Mouse (Mus musculus) ovary, postnatal 10 days (tissue): ENCODE measurements around the gene Ppfia1.

Experiments used
- DNase-seq: peaks from one replicate; pipeline ENCODE4 v3.0.0; 2022; ENCODE audit warnings: low spot score

Gene Ppfia1

DNA sequence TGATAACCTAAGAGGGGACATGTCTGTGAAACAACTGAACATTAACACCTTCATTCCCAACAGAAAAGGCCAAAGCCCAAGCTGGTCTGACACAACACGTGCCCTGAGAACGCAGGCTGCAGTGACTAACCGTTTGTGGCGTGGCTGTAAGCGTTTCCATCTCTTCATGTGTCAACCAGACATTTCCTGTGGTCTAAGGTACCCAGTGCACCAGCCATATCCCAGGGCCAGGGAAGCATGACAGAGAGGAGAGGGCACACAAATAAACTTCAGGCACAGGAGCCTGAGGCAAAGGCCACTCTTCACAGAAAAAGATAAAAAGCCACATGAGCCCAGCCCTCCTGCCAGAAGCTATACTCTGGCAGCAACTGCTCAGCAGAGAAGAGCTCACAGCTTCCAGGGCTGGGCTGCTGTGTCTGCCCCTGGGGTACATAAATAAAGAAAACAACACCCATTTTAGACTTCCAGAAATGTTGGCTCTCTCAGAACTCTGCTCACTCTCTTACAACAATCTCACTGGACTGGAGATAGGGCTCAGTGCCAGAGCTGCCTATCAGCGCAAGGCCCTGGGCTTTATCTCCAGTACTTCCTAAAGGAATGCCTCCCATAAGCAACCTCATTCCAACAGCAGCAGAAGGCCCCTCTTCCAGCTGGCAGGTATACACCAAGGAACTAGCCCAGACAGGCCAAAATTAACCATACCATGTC, 64.3 kb downstream of the Ppfia1 start:
- DNase-seq: peak; percentile 13

DNA sequence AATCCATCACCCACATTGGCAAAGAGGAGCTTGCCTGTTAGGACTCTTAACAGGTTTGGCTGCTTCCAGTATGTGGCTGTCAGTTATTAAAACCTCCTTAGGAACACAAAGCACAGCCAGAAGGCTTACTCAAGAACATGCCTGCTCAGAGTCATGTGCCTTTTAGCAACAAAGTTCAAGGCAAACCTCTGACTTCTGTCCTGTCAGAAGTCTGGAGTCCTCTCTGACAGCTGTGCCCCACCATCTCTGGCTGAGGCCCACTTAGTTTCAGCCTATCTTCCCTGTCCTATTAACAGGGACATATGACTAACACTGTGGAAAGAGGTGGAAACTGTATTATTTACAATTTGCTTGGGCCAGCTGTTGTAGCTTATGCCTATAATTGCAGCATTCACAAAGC, 73.2 kb downstream of the Ppfia1 start:
- DNase-seq: no peak

DNA sequence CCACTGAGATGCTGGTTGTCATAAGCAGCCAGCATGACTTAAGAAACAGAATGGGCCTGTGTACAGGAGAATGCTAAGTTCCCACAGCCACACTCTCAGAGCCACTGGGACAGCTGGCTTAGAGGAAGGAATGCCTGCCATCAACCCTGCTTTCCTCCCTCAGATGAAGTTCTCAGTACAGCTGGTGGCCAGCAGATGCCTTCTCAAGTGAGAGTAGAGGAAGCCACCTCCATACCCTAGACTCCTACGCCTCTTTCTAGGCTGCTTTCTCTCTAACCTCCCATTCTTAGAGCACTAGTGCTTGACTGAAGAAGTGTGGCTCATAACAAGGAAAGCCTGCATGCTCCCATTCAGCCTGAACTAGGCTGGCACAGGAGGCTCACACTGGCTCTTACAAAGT, 74.0 kb downstream of the Ppfia1 start:
- DNase-seq: no peak

GRCm38 (mm10) chr7:144475741-144476140, 77.8 kb downstream of the Ppfia1 start:
- DNase-seq: no peak

DNA sequence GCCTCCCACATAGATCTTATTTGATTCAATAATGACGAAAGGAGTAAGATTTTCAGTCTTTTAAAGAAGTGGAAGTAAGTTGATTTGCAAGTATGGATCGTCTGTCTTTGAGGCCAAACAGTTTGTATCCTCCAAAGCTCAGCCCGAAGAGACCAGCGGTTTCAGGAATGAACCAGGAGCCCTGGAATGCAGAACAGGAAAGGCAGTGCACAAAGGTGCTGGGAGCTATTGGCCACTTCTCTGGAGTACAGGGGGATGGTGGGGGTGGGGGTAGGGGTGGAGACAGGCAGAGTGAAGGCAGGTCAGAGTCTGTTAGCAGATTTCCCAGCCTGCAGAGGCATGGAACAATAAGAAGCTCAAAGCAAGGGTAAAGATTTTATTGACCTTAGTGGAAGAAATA, 80.0 kb downstream of the Ppfia1 start:
- no peak for DNase-seq

DNA sequence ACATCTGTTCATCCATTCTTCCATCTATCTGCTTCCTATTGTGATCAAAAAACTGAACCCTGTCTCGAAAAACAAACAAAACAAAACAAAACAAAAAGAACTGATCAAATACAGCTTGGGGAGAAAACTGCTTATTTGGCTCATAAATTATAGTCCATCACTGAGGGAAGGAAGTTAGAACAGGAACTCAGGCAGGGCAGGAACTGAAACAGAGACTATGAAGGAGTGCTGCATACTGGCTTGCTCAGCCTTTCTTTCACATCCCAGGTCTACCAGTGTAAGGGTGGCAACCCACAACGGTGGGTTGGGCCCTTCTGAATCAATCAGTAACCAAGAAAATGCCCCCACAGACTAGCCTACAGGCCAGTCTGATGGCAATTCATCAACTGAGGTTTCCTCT, 82.4 kb downstream of the Ppfia1 start:
- no peak for DNase-seq

DNA sequence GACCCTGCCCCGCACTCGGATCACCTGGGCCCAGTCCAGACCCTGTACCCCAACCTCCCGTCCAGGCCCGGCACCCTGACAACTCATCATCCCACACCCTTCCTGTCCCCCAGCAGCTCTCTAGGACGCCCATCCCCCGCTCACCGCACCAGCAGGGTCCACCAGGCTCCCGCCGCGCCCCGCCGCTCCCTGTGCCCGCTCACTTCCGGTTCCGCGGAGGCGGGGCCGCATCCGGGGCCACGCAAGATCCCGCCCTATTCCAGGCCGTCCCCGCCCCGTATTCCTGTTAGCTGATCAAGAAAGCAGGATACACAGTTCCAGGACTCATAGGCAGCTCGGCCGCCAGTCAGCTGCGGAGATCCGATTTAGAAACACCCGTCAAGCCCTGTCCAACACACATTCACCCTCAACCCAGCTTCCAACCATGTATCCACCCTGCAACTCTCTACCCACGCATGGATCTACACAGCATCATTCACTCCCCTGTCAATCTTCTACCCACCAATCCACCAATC, 82.9 kb downstream of the Ppfia1 start, which contains the start of gene Cttn:
Gene Cttn (minus strand): TSS at position 465 of the 515 bp plus-strand sequence.
- peak; percentile 80 for DNase-seq

GRCm38 (mm10) chr7:144469908-144470544, 83.5 kb downstream of the Ppfia1 start:
- DNase-seq: no peak

DNA sequence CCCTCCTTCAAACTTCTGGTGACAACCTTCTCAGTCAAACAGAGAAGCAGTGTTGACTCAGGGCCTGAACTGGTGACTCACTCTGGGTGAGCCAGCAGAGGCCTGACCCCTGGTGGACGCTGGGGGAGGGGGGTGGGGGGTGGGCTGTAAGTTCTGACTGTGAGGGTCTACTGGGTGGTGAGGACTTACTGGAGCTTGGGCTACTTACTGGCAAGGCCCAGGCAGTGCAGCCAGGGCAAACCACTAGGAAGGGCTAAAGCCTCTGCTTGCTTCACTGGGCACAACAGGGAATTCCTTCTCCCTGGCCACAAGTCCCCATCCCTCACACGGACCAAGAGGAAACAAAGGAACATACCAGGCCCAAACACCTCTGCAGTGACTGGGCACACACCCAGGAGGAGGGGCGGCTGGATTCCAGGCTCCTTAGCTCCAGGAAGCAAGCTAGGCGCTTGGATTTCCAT, 84.3 kb downstream of the Ppfia1 start:
- no peak for DNase-seq

- no peak for DNase-seq
Observed at GRCm38 (mm10) chr7:144468741-144469140, 84.8 kb downstream of the Ppfia1 start.

- no peak for DNase-seq
Observed at GRCm38 (mm10) chr7:144462577-144462976, 91.0 kb downstream of the Ppfia1 start.

- DNase-seq: no peak
Observed at GRCm38 (mm10) chr7:144461246-144461902, 92.2 kb downstream of the Ppfia1 start.

GRCm38 (mm10) chr7:144458881-144459280, 94.6 kb downstream of the Ppfia1 start:
- DNase-seq: no peak

- DNase-seq: no peak
Observed at GRCm38 (mm10) chr7:144450661-144451060, 102.9 kb downstream of the Ppfia1 start.

GRCm38 (mm10) chr7:144449637-144450570, 103.6 kb downstream of the Ppfia1 start:
- DNase-seq: peak; percentile 60

- DNase-seq: no peak
Observed at GRCm38 (mm10) chr7:144448186-144448585, 105.3 kb downstream of the Ppfia1 start.

- DNase-seq: no peak
Observed at GRCm38 (mm10) chr7:144447146-144447545, 106.4 kb downstream of the Ppfia1 start.

GRCm38 (mm10) chr7:144444788-144445187, 108.7 kb downstream of the Ppfia1 start:
- no peak for DNase-seq

- DNase-seq: no peak
Observed at GRCm38 (mm10) chr7:144441976-144442375, 111.6 kb downstream of the Ppfia1 start.

GRCm38 (mm10) chr7:144441466-144441865, 112.1 kb downstream of the Ppfia1 start:
- no peak for DNase-seq

DNA sequence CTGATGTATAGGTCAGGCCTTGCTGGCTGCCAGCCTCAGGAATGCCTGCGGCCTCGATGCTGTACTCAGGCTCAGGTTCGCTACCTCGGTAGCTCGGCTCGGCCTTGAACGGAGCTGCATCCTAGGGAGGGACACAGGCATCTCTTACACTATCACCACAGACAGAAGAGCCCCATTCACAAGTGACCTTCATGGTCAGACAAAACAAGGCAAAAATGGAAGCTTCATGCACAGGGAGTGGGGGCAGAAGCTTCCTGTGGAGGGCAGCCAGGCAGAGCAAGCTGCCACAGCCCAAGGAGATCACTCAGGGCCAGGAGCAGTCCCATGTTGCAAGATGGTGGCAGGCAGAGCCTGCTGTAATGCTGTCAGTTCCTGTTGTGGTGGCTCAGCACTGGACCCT, 114.7 kb downstream of the Ppfia1 start:
- no peak for DNase-seq

GRCm38 (mm10) chr7:144432920-144433319, 120.6 kb downstream of the Ppfia1 start:
- DNase-seq: no peak
